Mouse (Mus musculus) embryonic stem cell, embryonic (primary cell): ENCODE data around the gene Fads6.

Experiments used
- CTCF ChIA-PET, 4 experiments: fragments of 300-600 bp in 2 of 4; fragments of 350-600 bp in 2 of 4; sonication (Branson Sonifier 250); formaldehyde crosslinking; loops; one replicate each; lab custom pipeline; 2022; ENCODE audit warnings: inconsistent platforms in 2 of 4; lab: Charles Lee
- POLR2A ChIA-PET, 4 experiments: fragments of 300-600 bp in 2 of 4; fragments of 350-600 bp in 2 of 4; sonication (Branson Sonifier 250); formaldehyde crosslinking; loops; one replicate each; lab custom pipeline; 2022; ENCODE audit warnings: antibody characterized with exemption in 4 of 4, inconsistent platforms in 1 of 4; lab: Charles Lee

Gene Fads6

DNA sequence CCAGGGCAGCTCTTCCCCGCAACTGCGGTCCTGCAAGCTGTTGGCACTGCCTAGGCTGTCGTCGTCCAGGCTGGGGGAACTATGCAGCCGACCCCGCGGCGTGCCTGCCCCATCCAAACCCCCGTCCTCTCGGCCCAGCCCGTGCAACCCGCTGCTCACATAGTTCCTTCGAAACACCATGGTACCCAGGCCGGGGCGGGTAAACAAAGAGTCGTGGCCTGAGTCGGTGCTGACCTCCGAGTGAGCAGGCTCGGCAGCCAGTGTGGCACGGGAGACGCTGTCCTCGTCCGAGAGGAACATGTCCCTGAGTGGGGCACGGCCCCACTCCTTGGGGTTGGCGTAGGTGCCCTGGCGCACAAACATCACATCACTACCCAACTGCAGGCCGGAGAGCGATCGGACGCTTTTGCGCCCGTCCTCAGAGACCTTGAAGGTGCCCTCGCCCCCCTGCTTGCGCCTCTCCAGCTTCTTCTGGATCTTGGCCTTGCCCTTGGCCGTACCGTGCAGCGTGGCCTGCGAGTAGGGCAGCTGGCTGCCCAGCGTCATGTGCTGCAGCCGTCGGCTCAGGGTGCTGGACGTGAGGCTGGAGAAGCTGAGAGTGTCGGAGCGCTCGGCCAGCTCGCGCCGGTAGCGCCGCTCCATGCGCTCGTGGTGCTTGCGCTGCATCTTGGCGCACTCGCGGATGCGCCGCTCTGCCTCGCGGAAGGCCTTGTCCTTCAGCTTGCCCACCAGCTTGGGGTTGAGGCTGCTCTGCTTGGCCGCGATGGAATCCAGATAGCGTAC, 21.0 kb upstream of the Fads6 start:
- CTCF ChIA-PET = interaction anchor here (0.6 to 2.7 kb wide), 12 partner anchors 11 to 1124 kb away, joined by 3 to 12 read pairs (median 4); partner anchors contain the start of gene Otop2 (in 1 of the 4)
- POLR2A ChIA-PET = interaction anchor here in 3 of 4 experiments (0.5 to 1.6 kb wide), 14 partner anchors 14 to 328 kb away, joined by 3 to 7 read pairs (median 3); partner anchors contain the start of genes Fdxr (in 1 of the 3), Jpt1 (in 1 of the 3), Otop3 (in 1 of the 3) and Slc9a3r1 (in 1 of the 3)

DNA sequence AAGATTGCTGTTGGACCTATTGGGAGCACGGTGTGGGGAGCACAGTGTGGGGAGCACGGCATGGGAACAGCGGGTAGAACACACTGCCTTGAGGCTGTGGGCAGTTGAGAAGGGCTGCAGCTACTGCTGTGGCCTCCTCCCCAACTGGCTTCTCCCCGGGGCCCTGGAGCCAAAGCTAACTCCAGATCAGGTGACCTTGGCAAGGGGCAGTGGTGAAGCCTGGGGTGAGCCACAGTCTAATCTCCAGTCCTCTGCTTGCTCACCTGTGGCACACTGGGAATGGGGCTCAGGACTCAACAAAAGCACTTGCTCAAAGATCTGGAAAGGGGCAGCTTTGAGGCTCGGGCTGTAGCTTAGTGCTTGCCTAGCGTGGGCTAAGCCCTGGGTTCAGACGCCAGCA, 19.7 kb upstream of the Fads6 start:
- CTCF ChIA-PET = interaction anchor here in 3 of 4 experiments (0.5 to 2.7 kb wide), 10 partner anchors 10 to 236 kb away, joined by 3 to 12 read pairs (median 4); partner anchors contain the start of gene Otop2 (in 1 of the 3)
- POLR2A ChIA-PET = interaction anchor here in 2 of 4 experiments (0.6 to 1.6 kb wide), 8 partner anchors 20 to 577 kb away, joined by 3 to 4 read pairs (median 3); partner anchors contain the start of genes Fads6 (in 1 of the 2), Fdxr (in 1 of the 2), Hid1 (in 1 of the 2) and Jpt1 (in 1 of the 2)

DNA sequence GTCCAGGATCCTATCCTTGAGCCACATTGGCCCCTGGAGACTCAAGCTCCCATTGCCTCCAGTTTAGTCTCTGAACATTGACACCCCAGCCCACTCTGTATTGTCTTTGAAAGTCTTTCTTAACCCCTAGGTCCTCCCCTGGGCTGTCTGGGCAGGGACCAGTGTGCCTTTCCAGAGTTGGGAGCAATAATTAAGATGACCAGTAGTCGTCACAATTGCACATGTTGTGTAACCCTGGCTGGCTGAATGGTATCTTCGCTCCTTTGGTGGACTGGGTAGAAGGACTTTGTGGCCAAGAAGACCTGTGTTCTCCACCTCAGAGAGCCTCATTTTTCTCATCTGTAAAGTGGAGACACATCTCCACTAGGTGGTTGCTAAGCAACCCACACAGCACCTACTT, 16.8 kb upstream of the Fads6 start:
- ChIA-PET POLR2A (no interaction called here), CTCF (interaction anchor here in 2 of 4 experiments (0.6 to 1.1 kb wide), 2 partner anchors 19 to 44 kb away, joined by 3 read pairs; no protein-coding TSS in a partner anchor)

DNA sequence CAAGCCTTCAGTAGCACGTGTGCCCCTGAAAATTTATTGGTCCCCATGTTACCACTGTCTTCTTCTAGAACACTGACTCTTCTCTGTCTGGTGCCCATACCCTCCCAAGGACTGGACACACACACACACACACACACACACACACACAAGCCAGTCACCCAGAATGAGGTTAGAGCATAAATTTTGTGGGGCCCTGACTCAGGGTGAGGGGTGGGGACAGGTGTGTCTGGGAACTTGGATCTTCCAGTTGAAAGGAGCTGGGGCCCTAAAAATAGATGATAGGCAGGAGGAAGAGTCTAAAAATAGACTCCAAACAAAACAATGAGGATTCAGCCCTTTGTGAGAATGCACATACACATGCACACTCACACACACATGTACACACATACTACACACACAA, 11.3 kb upstream of the Fads6 start:
- POLR2A ChIA-PET = no interaction called here
- CTCF ChIA-PET = interaction anchor here in 1 of 4 experiments (1.0 kb wide), 1 partner anchor 11 kb away, joined by 3 read pairs; the partner anchor contains the start of gene Fads6

DNA sequence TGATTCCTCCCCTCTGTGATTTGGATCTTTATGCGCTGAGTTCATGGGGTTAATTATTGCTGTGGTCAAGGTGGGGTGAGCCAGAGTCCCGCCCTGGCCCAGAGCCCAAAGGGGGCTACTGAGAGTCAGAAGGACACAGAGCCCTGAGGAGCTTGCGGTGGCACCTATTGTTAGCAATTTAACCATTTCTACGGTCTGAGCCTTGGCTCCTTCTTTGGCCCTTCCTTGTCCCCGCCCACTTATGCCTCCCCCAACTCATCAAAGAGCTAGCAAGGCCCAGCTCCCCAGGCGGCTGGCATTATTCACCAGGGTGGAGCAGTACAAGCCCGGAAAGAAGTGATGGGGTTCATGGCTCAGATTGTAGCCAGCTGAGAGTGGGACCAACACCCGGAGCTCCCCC, 9.4 kb upstream of the Fads6 start, which contains the start of gene Otop2:
TSS of gene Otop2 (plus strand) at position 301 of the 400 bp plus-strand sequence.
- ChIA-PET POLR2A (interaction anchor here in 1 of 4 experiments (0.9 to 1.1 kb wide), 2 partner anchors 9 to 30 kb away, joined by 4 to 5 read pairs; partner anchors contain the start of genes Fads6 and Fdxr), CTCF (interaction anchor here (0.5 to 2.2 kb wide), 6 partner anchors 8 to 1144 kb away, joined by 3 to 7 read pairs (median 4); partner anchors contain the start of gene Ush1g (in 1 of the 4))

GRCm38 (mm10) chr11:115303167-115303566, 5.7 kb upstream of the Fads6 start:
- POLR2A ChIA-PET = interaction anchor here in 2 of 4 experiments (0.6 to 1.4 kb wide), 2 partner anchors 78 to 193 kb away, joined by 3 read pairs; no protein-coding TSS in a partner anchor
- CTCF ChIA-PET = interaction anchor here in 1 of 4 experiments (2.3 kb wide), 1 partner anchor 78 kb away, joined by 6 read pairs; no protein-coding TSS in a partner anchor

GRCm38 (mm10) chr11:115301351-115301750, 3.9 kb upstream of the Fads6 start:
- POLR2A ChIA-PET = interaction anchor here in 3 of 4 experiments (0.6 to 1.1 kb wide), 6 partner anchors 25 to 512 kb away, joined by 3 to 5 read pairs (median 3); partner anchors contain the start of genes Caskin2 (in 1 of the 3) and Fdxr (in 1 of the 3)

GRCm38 (mm10) chr11:115300745-115301144, 3.3 kb upstream of the Fads6 start:
- ChIA-PET POLR2A (interaction anchor here in 3 of 4 experiments (0.6 to 1.1 kb wide), 6 partner anchors 33 to 541 kb away, joined by 3 to 5 read pairs (median 4); no protein-coding TSS in a partner anchor), CTCF (interaction anchor here (0.6 to 2.0 kb wide), 22 partner anchors 16 to 513 kb away, joined by 3 to 10 read pairs (median 4); partner anchors contain the start of gene Caskin2 (in 1 of the 4))

More at GRCm38 (mm10) chr11:115301351-115301750, 3.9 kb upstream of the Fads6 start:
- CTCF ChIA-PET = interaction anchor here (0.6 to 2.0 kb wide), 18 partner anchors 16 to 512 kb away, joined by 3 to 10 read pairs (median 4); partner anchors contain the start of gene Caskin2 (in 1 of the 4)

GRCm38 (mm10) chr11:115298160-115298559, 697 bp upstream of the Fads6 start:
- CTCF ChIA-PET = interaction anchor here (0.6 to 1.5 kb wide), 15 partner anchors 9 to 263 kb away, joined by 3 to 8 read pairs (median 4); partner anchors contain the start of gene Slc9a3r1 (in 1 of the 4)
- POLR2A ChIA-PET = interaction anchor here in 3 of 4 experiments (0.6 to 2.9 kb wide), 17 partner anchors 9 to 216 kb away, joined by 3 to 21 read pairs (median 4); partner anchors contain the start of genes Fdxr (in 2 of the 3), Armc7 (in 1 of the 3), Jpt1 (in 1 of the 3) and Otop2 (in 1 of the 3)

DNA sequence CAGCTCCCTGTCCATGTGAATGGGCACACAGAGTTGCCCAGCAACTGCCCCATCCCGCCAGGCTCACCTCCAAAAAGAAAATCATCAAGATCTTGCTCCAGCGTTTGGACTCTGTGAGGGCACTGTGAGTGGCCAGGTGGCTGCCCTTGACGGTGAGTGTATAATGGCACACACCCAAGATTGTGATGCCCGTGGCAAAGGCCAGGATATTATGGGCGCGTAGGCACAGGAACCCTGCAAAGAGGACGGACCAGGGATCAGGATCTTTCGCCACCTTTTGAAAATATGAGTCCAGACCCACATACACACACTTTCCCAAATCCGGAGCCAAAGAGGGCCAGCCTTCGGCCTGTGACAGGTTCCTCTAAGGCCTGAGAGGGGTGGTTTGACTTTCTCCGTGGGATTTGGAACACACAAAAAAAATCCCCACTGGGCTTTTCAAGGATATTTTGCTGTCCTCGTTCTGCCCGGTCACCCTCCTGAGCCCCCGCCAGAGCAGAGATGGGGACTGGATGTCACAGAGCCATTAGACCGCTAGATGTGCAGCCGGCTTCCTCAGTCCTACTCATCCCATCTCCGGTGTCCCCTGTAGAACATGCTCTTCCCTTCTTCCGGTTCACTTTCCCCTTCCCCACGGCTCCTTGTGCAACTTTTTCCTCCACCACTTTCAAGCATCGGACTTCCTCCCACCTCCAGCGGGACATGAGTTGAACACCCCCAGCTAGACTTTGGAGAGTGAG, 822 bp downstream of the Fads6 start:
- ChIA-PET CTCF (interaction anchor here in 3 of 4 experiments (0.6 to 1.5 kb wide), 20 partner anchors 9 to 136 kb away, joined by 3 to 10 read pairs (median 4); partner anchors contain the start of genes Fdxr (in 1 of the 3) and Slc9a3r1 (in 1 of the 3)), POLR2A (interaction anchor here (0.8 to 2.9 kb wide), 22 partner anchors 8 to 318 kb away, joined by 3 to 21 read pairs (median 4); partner anchors contain the start of genes Fdxr (in 4 of the 4), Armc7 (in 1 of the 4), Cdr2l (in 1 of the 4) and Jpt1 (in 1 of the 4))

GRCm38 (mm10) chr11:115295939-115296338, 1.5 kb downstream of the Fads6 start:
- ChIA-PET POLR2A (interaction anchor here in 1 of 4 experiments (2.9 kb wide), 1 partner anchor 9 kb away, joined by 21 read pairs; no protein-coding TSS in a partner anchor), CTCF (interaction anchor here in 1 of 4 experiments (1.0 kb wide), 1 partner anchor 58 kb away, joined by 3 read pairs; no protein-coding TSS in a partner anchor)

DNA sequence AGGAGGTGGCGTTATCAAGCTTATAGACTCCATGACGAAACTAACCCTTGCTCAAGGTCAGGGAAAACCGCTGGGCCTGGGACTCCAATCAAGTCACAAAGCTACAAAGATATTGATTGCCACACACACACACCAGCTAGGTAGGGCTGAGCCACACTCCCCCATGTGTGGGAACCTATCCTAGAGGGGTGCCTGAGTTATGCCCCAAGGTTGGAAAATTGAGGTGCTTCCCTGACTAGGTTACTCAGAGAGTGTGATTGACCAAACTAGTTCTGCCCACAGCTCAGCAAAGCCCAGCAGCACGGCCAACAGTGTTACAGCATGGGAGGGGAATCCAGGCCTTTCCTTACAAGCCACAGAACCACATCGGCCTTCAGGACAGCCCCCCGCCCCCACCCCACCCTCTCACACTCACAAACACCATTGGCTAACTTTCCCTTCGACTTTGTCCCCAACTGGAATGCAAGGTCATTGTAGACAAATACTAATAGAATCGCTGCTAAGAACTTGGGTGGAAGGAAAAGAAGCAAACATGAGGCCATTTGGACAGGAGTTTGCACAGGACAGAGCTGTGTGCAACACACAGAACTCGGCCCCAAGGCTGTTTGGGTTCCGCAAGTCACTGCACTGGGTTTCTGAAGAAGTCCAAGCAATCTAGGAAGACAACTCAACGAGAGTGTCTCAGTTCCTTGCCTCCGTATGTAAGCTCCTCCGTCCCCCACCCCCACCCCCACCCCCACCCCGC, 4.7 kb downstream of the Fads6 start:
- ChIA-PET POLR2A (interaction anchor here in 3 of 4 experiments (0.6 to 2.7 kb wide), 21 partner anchors 9 to 222 kb away, joined by 3 to 20 read pairs (median 4); partner anchors contain the start of genes Fdxr (in 2 of the 3), Cdr2l (in 1 of the 3), Jpt1 (in 1 of the 3) and Slc9a3r1 (in 1 of the 3)), CTCF (interaction anchor here (0.7 to 1.3 kb wide), 8 partner anchors 26 to 192 kb away, joined by 3 to 8 read pairs (median 4); no protein-coding TSS in a partner anchor)

GRCm38 (mm10) chr11:115291503-115291902, 6.0 kb downstream of the Fads6 start:
- CTCF ChIA-PET = interaction anchor here in 2 of 4 experiments (0.6 to 1.3 kb wide), 3 partner anchors 62 to 137 kb away, joined by 3 to 4 read pairs (median 4); no protein-coding TSS in a partner anchor
- POLR2A ChIA-PET = interaction anchor here in 2 of 4 experiments (1.5 to 2.7 kb wide), 3 partner anchors 14 to 84 kb away, joined by 3 to 20 read pairs (median 3); partner anchors contain the start of gene Fdxr (in 1 of the 2)

DNA sequence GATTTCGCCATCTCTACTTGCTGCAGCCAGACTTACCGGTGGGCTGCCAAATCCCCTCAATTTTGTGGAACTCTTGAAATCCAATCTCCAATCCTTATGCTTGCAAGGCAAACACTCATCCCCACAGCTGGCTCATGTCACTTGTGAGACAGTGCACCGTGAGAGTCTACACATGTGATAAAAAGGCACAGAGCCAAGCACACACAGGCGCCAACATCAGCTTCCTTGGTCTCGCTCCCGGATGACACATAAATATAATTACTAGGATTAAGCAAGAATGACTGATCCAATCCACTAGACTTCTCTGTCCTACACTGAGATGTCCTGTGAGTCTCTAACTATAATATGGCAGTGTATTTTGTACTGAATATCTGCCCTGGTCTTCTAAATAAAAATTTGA, 6.5 kb downstream of the Fads6 start:
- POLR2A ChIA-PET = interaction anchor here in 2 of 4 experiments (0.6 to 1.7 kb wide), 3 partner anchors 13 to 218 kb away, joined by 3 to 7 read pairs (median 5); partner anchors contain the start of gene Fdxr (in 1 of the 2)
- CTCF ChIA-PET = interaction anchor here (0.5 to 1.6 kb wide), 6 partner anchors 29 to 535 kb away, joined by 3 to 5 read pairs (median 3); no protein-coding TSS in a partner anchor

DNA sequence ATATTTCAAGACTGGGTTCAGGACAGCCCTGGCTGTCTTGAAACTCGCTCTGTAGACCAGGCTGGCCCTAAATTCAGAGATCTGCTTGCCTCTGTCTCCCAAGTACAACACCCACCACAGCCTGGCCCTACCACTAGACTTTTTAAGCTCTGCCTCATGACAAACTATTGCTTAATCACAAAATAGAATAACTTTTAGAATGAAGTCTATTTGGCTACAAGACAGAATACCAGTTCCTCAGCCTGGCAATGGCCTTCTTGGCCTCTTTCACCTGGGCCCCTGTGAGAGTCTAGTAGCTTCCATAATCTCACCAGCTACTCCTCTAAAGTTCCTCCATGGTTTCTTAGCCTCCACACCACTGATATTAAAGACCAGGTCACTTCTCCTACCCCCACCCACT, 7.1 kb downstream of the Fads6 start:
- CTCF ChIA-PET = interaction anchor here in 3 of 4 experiments (0.8 to 1.6 kb wide), 4 partner anchors 30 to 138 kb away, joined by 3 to 5 read pairs (median 4); no protein-coding TSS in a partner anchor
- POLR2A ChIA-PET = interaction anchor here in 1 of 4 experiments (0.7 to 1.7 kb wide), 3 partner anchors 13 to 684 kb away, joined by 3 to 5 read pairs (median 3); partner anchors contain the start of genes Fdxr and Itgb4
